Mouse (Mus musculus): ENCODE data around the gene Gbp7. TPM values are rescaled to one million over a fixed set of nuclear protein-coding genes. Genes with fewer than 3 reads are reported as not detected.

Gene Gbp7
- total and polyA plus RNA-seq, 3 experiments = 2.5 to 8.1 (median 2.7) TPM

DNA sequence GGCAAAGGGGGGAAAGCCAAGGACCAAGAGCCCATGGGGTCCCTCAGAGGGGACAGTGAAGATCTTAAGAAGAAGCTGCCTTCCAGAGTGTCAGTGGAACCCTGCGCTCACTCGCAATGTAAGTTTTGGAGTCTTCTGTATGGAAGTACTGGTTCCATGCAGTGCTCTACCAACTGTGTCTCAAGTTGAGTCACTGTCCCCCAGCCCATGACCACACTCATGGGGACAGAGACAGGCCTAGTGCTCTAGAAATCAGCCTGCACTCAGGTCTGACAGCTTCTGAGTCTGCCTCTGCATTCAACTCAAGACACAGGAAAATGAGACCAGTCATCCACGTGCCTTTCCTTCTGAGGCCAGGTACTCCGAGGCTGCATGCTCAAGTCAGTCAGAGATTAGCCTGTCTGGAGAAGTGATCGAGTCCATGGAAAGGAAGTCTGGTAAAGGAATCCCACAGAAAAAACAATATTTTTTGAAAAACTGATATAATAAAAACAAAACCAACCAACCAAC lies 34.9 kb upstream of the Gbp7 start (continued):
- no peak for TF ChIP-seq KAT2A (IDR thresholded peaks at IDR 0.05; ENCODE audit: insufficient replicate concordance, low read length)
- no peak for TF ChIP-seq TCF12 (IDR thresholded peaks at IDR 0.05; ENCODE audit: low read depth, low read length)
- peak; percentile 84 for TF ChIP-seq MXI1 (IDR thresholded peaks at IDR 0.05; ENCODE audit: low read depth, low read length)
- no peak for TF ChIP-seq NELFE (IDR thresholded peaks at IDR 0.05; ENCODE audit: low read depth, low read length)
- no peak; the same call in 1 of the 2 replicates for TF ChIP-seq USF2 (conservative IDR thresholded peaks at IDR 0.05; ENCODE audit: low read depth, low read length)
- TF ChIP-seq CHD1 (IDR thresholded peaks at IDR 0.05; ENCODE audit: low read depth, low read length) = peak; percentile 75

DNA sequence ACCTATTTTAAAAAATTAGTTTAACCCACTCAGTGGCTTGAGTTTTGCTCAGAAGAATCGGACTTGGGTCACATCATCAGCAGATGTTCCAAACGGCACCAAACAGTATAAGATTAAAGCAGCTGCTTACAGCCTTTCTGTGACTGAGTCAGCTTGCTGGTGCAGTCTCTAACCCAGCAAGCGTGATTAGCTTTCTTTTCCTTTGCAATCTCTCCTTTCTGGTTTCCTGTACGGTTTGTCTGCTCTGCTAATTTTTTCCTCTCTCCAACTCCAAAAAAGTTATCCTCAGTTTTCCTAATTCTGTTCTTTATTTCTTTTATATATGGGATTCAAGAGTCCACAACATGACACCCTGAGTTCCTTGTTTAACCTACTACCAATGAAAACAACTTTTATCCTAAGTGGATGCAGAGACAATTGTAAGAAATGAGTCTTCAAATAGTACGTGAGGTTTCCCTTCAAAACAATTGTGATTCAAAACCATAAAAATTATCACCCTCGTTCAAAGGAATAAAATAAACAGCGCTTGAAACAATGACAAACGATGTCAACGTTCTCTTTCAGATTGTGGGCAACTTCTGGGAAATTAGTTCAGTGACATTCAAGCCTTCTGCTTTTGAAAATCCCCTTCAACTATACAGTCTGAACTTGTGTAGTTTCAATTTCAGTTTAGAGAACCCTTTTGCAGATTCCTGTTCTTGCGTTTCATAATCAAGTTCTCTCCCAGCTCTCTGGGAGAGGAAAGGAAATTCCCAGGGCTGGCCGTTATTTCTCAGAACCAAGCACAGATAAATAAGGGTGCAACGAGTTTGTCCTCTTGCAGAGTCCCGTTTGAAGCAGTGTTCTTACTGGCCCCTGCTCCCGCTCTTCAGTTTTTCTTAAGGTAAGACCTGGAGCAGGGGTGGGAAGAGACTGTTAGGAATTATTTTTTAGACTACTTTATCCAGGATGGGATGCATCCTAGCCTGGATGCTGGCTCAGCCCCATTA lies 33.7 kb upstream of the Gbp7 start:
- peak overlapping the region; percentile 54; the same call in 1 of the 2 replicates for H3K27ac ChIP-seq (ENCODE audit: insufficient read depth, low read depth)
- TF ChIP-seq EP300 (IDR thresholded peaks at IDR 0.05; ENCODE audit: low read length) = peak; percentile 59
- peak; percentile 81 for TF ChIP-seq TBP (conservative IDR thresholded peaks at IDR 0.05; ENCODE audit: low read depth, low read length)
- no peak for TF ChIP-seq NELFE (IDR thresholded peaks at IDR 0.05; ENCODE audit: low read depth, low read length)
- peak; percentile 18; the same call in 1 of the 2 replicates for TF ChIP-seq USF2 (conservative IDR thresholded peaks at IDR 0.05; ENCODE audit: low read depth, low read length)
- TF ChIP-seq ETS1 (conservative IDR thresholded peaks at IDR 0.05; ENCODE audit: low read depth, low read length) = peak; percentile 86
- 0 out of 2 replicates have a peak, but pooled peaks have one; percentile 49 for TF ChIP-seq TCF12 (IDR thresholded peaks at IDR 0.05; ENCODE audit: low read depth, low read length)
- peak; percentile 76; the same call in 1 of the 2 replicates for TF ChIP-seq CHD1 (IDR thresholded peaks at IDR 0.05; ENCODE audit: low read depth, low read length)
- no peak for TF ChIP-seq GABPA (IDR thresholded peaks at IDR 0.05; ENCODE audit: insufficient replicate concordance, low read depth, low read length)
- TF ChIP-seq ELF1 (IDR thresholded peaks at IDR 0.05; ENCODE audit: low read depth, low read length) = no peak
- TF ChIP-seq POLR2A (IDR thresholded peaks at IDR 0.05; ENCODE audit: low read depth, low read length) = peak; percentile 32; the same call in 1 of the 2 replicates
- 0 out of 2 replicates have a peak, but pooled peaks have one; percentile 52 for TF ChIP-seq BHLHE40 (IDR thresholded peaks at IDR 0.05; ENCODE audit: low read depth, low read length)
- TF ChIP-seq IRF4 (IDR thresholded peaks at IDR 0.05; ENCODE audit: low read depth, low read length) = peak; percentile 93
- TF ChIP-seq JUND (conservative IDR thresholded peaks at IDR 0.05; ENCODE audit: low read depth, low read length) = peak; percentile 19; the same call in 1 of the 2 replicates
- no peaks in the 10 kb centered on the region for H3K9me3 ChIP-seq (replicated peaks; ENCODE audit: low read length)
- H3K36me3 ChIP-seq (replicated peaks in 1 of 2; ENCODE audit: control insufficient read depth in 1 of 2, insufficient read depth in 1 of 2, low read length in 1 of 2) = peaks cover 7 to 10% of the 10 kb centered on the region in 2 experiments
- peak overlapping the region; percentile 40 to 82 (median 74) for H3K4me3 ChIP-seq (replicated peaks in 1 of 3; ENCODE audit: low read depth in 2 of 3, low read length in 2 of 3, poor library complexity in 1 of 3)
- dilution Hi-C loops (cut with MboI; ENCODE audit: extremely low pct_ligation_motif_present, extremely low pct_unique_long_range_greater_than_20kb, low sequenced_read_pairs) (loop anchor here (25.0 kb wide), 1 partner anchor 216 kb away; the partner anchor contains the start of gene Kyat3), in situ Hi-C loops (cut with MboI; ENCODE audit: low pct_ligation_motif_present, low pct_unique_long_range_greater_than_20kb, low sequenced_read_pairs) (no loop called here)
- H3K9ac ChIP-seq (ENCODE audit: insufficient read depth, low read depth) = peak overlapping the region; percentile 98
- peaks cover 2% of the 10 kb centered on the region; the same call in 1 of the 2 replicates for H3K79me2 ChIP-seq (replicated peaks; ENCODE audit: control insufficient read depth, extremely low read depth, insufficient read depth, poor library complexity, severe bottlenecking)
- DNase-seq (ENCODE audit: extremely low read depth) = peak; percentile 56
- H3K4me1 ChIP-seq (ENCODE audit: control insufficient read depth in 1 of 2, insufficient read depth in 2 of 2) = peaks cover 22 to 56% of the 10 kb centered on the region in 2 experiments
- peak overlapping the region; percentile 71 for H3K4me2 ChIP-seq (ENCODE audit: insufficient read depth, low read depth, poor library complexity, severe bottlenecking)
- no peaks in the 10 kb centered on the region for H3K27me3 ChIP-seq (replicated peaks)
